8 mouse cellular contexts compared by ENCODE assay signal in genomic region chr2:154891585-154891984, GRCm38 (mm10). TPM values are rescaled to one million over a fixed set of nuclear protein-coding genes. Genes with fewer than 3 reads are reported as not detected.
DNase-seq lines count a peak whose midpoint lies in the region; ATAC-seq lines count a peak whose summit lies in the region.

No protein-coding gene starts in this region.

- H3K27me3 ChIP-seq in neural tube, embryonic 11.5 days (ENCODE audit: control insufficient read depth, insufficient read depth, low read length), result no peaks in the 10 kb centered on the region
- H3K27me3 ChIP-seq in embryonic facial prominence, embryonic 14.5 days (replicated peaks; ENCODE audit: control insufficient read depth, insufficient read depth, low read length), result no peaks in the 10 kb centered on the region
- H3K27me3 ChIP-seq in limb, embryonic 11.5 days (ENCODE audit: control insufficient read depth, insufficient read depth, low read length), result no peaks in the 10 kb centered on the region
- no peaks in the 10 kb centered on the region for H3K27me3 ChIP-seq in stomach, embryonic 14.5 days (ENCODE audit: control insufficient read depth, insufficient read depth, low read length)

- H3K36me3 ChIP-seq in neural tube, embryonic 11.5 days (ENCODE audit: control insufficient read depth, insufficient read depth, low read length), result peaks cover 5% of the 10 kb centered on the region
- peaks cover 14% of the 10 kb centered on the region for H3K36me3 ChIP-seq in embryonic facial prominence, embryonic 14.5 days (ENCODE audit: control insufficient read depth, insufficient read depth, low read length)
- peaks cover 3% of the 10 kb centered on the region; the same call in 1 of the 2 replicates for H3K36me3 ChIP-seq in limb, embryonic 11.5 days (ENCODE audit: control insufficient read depth, insufficient read depth, low read length)
- H3K36me3 ChIP-seq in stomach, embryonic 14.5 days (ENCODE audit: control insufficient read depth, insufficient read depth, low read length), result peaks cover 14% of the 10 kb centered on the region

- H3K4me1 ChIP-seq in neural tube, embryonic 11.5 days (ENCODE audit: control insufficient read depth, insufficient read depth, low read length), result peaks cover 10% of the 10 kb centered on the region
- peaks cover 8% of the 10 kb centered on the region for H3K4me1 ChIP-seq in embryonic facial prominence, embryonic 14.5 days (ENCODE audit: control insufficient read depth, insufficient read depth, low read length)
- no peaks in the 10 kb centered on the region for H3K4me1 ChIP-seq in limb, embryonic 11.5 days (ENCODE audit: control insufficient read depth, insufficient read depth, low read length)
- H3K4me1 ChIP-seq in stomach, embryonic 14.5 days (ENCODE audit: control insufficient read depth, insufficient read depth, low read length), result peaks cover 8% of the 10 kb centered on the region; the same call in 1 of the 2 replicates

- no peak for DNase-seq in neural tube, embryonic 11.5 days (ENCODE audit: low spot score)
- no peak for DNase-seq in neural tube, embryonic 10.5 days (ENCODE audit: extremely low spot score, low spot score)
- DNase-seq in embryonic facial prominence, embryonic 14.5 days (ENCODE audit: low spot score), result no peak
- peak; percentile 20 for DNase-seq in limb, embryonic 11.5 days (ENCODE audit: low spot score)
- DNase-seq in cerebellum, postnatal 36 days, result no peak
- DNase-seq in layer of hippocampus, adult 11-12 months (ENCODE audit: low spot score), result no peak
- DNase-seq in cerebellum, postnatal 4 days (ENCODE audit: low spot score in 2 of 2), result no peak

- no peak for ATAC-seq in neural tube, embryonic 11.5 days (ENCODE audit: insufficient read depth, low FRiP score, low TSS enrichment)
- no peak for ATAC-seq in embryonic facial prominence, embryonic 14.5 days (ENCODE audit: low read depth)
- no peak for ATAC-seq in limb, embryonic 11.5 days (ENCODE audit: insufficient number of reproducible peaks, low FRiP score, low TSS enrichment, low read depth)
- no peak for ATAC-seq in stomach, embryonic 14.5 days (ENCODE audit: insufficient number of reproducible peaks, insufficient read depth, low FRiP score, low read depth)

- H3K9me3 ChIP-seq in neural tube, embryonic 11.5 days (ENCODE audit: control insufficient read depth, low read length), result no peaks in the 10 kb centered on the region
- H3K9me3 ChIP-seq in embryonic facial prominence, embryonic 14.5 days (ENCODE audit: control insufficient read depth, low read length), result no peaks in the 10 kb centered on the region
- no peaks in the 10 kb centered on the region for H3K9me3 ChIP-seq in limb, embryonic 11.5 days (ENCODE audit: control insufficient read depth, low read length)
- no peaks in the 10 kb centered on the region for H3K9me3 ChIP-seq in stomach, embryonic 14.5 days (ENCODE audit: control insufficient read depth, low read depth, low read length)

- peak overlapping the region; percentile 73 for H3K4me3 ChIP-seq in neural tube, embryonic 11.5 days (ENCODE audit: low read depth, low read length)
- H3K4me3 ChIP-seq in embryonic facial prominence, embryonic 14.5 days (ENCODE audit: low read depth, low read length), result peak overlapping the region; percentile 94
- H3K4me3 ChIP-seq in limb, embryonic 11.5 days (ENCODE audit: low read depth, low read length), result peak overlapping the region; percentile 98
- peak overlapping the region; percentile 96 for H3K4me3 ChIP-seq in stomach, embryonic 14.5 days (ENCODE audit: low read depth, low read length)

- peak overlapping the region; percentile 72 for H3K4me2 ChIP-seq in neural tube, embryonic 11.5 days (ENCODE audit: low read depth)
- peak overlapping the region; percentile 81 for H3K4me2 ChIP-seq in embryonic facial prominence, embryonic 14.5 days (ENCODE audit: low read depth, low read length)
- peak overlapping the region; percentile 66 for H3K4me2 ChIP-seq in limb, embryonic 11.5 days (ENCODE audit: low read depth, severe bottlenecking)
- H3K4me2 ChIP-seq in stomach, embryonic 14.5 days (replicated peaks; ENCODE audit: low read depth, low read length), result peak overlapping the region; percentile 65

- peak overlapping the region; percentile 83 for H3K9ac ChIP-seq in neural tube, embryonic 11.5 days (ENCODE audit: low read length)
- H3K9ac ChIP-seq in embryonic facial prominence, embryonic 14.5 days (ENCODE audit: low read depth, low read length), result peak overlapping the region; percentile 95
- H3K9ac ChIP-seq in limb, embryonic 11.5 days (ENCODE audit: low read length), result peak overlapping the region; percentile 93
- peak overlapping the region; percentile 91 for H3K9ac ChIP-seq in stomach, embryonic 14.5 days (replicated peaks; ENCODE audit: low read depth, low read length)

- 24% methylated on average over 2 of the region's 2 CpGs for WGBS in neural tube, embryonic 11.5 days
- WGBS in embryonic facial prominence, embryonic 14.5 days, result 6% methylated on average over 2 of the region's 2 CpGs
- WGBS in limb, embryonic 11.5 days, result 10% methylated on average over 2 of the region's 2 CpGs
- WGBS in stomach, embryonic 14.5 days, result 12% methylated on average over 2 of the region's 2 CpGs

- no peak overlapping the region for H3K27ac ChIP-seq in neural tube, embryonic 11.5 days (ENCODE audit: low read depth, low read length)
- H3K27ac ChIP-seq in embryonic facial prominence, embryonic 14.5 days (replicated peaks; ENCODE audit: low read depth, low read length), result peak overlapping the region; percentile 86; the same call in 1 of the 2 replicates
- H3K27ac ChIP-seq in limb, embryonic 11.5 days (replicated peaks; ENCODE audit: low read depth, low read length), result no peak overlapping the region
- no peak overlapping the region for H3K27ac ChIP-seq in stomach, embryonic 14.5 days (ENCODE audit: low read length)

RNA-seq across cellular contexts. Expression of gene Eif2s2, which starts 1.1 kb away (rescaled TPM):
- polyA plus RNA-seq in neural tube, embryonic 11.5 days (2014; fragmentation: Nextera tagmentation; extraction: Ambion mirVana), result 122 and 131 TPM in 2 replicates
- 107 and 118 TPM in 2 replicates for polyA plus RNA-seq in embryonic facial prominence, embryonic 14.5 days (2014; fragmentation: Nextera tagmentation; extraction: Ambion mirVana)
- 152 and 153 TPM in 2 replicates for polyA plus RNA-seq in limb, embryonic 11.5 days (2014; fragmentation: Nextera tagmentation; extraction: Ambion mirVana)
- polyA plus RNA-seq in stomach, embryonic 14.5 days (2014; fragmentation: Nextera tagmentation; extraction: Ambion mirVana), result 101 and 108 TPM in 2 replicates
